Mouse (Mus musculus): ENCODE data around the gene Flad1.
A peak's percentile ranks its signal among the peaks of the same experiment; 100 is the strongest.

Gene Flad1

DNA sequence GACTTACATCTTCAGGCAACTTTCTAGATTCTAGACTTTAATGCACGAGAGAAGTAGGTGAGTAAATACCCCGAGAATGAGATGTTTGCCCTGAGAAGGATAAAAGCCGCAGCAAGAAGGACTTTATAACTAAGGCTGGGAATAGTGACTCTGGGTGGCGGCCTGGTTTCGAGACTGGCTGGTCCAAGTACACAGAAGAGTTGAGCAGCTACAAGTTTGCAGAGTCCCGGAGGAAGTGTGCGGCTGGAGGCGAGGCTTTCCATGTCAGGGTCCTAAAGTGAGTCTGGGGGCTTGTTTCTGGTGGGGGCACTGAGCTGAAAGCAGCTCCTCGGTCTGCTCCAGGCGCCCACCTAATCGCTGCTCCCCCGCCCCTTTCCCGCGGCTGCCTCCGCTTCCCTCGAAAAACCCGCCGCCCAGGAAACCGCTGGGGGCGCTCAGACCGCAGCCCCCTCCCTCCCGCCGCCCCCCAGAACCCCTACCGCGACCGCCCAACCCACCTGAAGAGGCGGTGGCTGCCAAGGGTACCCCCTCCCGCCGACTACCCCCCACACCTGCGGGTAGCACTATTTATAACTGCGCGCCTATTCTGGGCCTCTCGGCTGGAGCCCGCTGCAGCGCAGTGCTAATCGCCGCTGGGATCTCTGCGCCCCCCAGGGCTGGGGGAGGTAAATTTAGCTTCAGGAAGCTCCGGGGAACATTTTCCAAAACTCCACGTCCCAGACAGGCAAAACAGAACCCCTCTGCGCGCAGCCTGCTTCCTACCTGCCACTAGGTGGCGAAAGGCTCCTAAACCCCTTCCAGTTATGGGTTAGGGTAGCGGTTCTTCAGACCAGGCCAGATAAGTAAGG lies 15.6 kb downstream of the Flad1 start:
- DNase-seq (ENCODE audit: low spot score in 2 of 2), result peak; percentile 48 to 64

DNA sequence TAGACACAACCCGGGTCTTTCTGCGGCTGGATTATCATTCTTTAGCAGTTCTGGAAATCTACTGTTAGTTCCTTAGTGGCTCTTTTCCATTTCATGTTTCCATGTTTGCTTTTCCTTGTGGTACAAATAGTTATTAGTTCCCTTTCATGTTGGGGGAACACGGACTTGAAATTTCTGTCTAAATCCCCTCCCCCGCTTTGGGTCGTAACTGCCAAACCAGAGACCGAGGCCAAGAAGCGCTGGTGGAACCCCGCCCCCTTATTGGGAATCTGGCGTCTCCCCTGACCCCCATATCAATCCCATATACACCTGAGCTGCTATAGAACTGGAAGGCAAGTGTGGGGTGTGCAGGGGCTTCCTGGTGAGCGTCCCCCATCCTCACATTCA lies 16.3 kb downstream of the Flad1 start:
- DNase-seq (ENCODE audit: low spot score in 2 of 2), result no peak

DNA sequence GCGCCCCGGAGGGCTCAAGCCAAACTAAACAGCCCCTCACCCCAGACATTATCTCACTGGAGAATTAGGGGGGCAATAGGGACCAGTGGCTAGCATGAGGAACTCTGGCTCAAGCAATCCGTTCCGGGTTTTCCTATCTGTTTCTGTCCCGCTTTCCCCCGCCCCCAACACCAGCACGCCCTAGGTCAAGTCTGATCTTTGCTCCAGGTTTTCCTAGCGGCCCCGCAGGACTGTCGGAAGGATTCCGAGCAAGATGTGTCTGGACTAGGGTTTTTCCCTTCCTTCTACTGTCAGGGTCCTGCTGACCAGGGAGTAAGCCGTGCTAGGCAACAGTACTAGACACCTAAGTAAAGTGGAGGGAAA lies 16.8 kb downstream of the Flad1 start:
- DNase-seq (ENCODE audit: low spot score in 2 of 2), result peak in 1 of 2 experiments; percentile 55

DNA sequence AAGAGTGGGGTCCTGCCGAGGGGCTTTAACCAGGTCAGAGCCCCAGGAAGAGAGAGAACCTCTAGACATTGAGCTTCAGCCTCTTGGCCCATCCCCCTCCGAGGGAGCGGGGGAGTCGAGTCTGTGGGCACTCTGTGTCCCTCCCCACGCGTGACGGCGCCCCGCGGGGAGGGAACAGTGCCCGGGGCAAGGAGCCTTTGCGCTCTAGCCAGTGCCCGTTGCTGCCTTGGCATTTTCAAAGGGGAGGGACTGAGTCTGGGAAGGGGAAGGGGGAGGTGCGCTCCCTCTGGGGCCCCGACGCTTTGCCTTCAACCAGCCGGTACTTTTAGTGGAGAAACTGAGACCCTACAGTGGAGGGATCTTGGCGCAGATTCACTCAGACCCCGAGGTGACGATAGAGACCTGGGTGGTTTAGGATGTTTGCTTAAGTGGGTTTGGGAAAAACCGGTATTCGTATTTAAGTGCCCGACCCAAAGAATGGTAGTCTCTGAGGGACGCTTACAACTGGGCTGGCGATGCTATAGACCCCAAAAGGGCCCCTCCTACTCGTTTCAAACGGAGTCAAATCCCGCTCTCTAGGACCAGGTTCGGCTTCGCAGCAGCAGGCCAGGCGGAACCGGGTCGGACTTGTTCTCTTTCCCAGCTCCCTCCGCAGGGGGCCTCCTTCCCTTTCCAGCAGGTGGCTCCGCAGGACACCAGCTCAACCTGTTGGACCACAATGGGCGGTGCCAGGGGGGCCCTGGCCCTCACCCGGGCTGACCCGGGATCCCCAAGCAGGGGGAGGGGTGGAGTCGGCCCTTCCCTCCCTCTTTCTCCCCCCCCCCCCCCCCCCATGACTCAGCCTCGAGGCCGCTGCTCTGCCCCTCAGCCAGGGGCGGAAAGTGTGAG lies 17.4 kb downstream of the Flad1 start, which contains the start of gene Zbtb7b:
TSS of gene Zbtb7b (minus strand) at position 771 of the 888 bp plus-strand sequence.
- peak; percentile 44 to 51 for DNase-seq (ENCODE audit: low spot score in 2 of 2)

DNA sequence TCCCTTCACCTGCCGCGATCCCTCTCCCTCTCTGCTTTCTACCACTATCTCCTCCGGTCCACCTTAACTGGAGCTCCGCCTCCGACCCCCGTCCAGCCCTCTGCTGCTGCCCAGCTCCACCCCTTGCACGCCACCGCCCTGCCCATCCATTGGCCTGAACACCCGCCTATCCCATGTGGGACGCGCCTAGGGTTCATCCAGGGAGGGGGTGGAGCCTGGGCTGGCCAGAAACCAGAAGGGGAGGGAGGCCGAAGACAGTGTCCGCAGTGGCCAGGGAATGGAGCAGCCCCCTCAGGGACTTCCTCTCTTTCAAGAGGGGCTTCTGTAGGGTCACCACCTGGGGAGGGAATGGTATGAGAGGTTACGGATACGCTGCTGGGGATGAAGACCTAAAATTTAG lies 18.1 kb downstream of the Flad1 start:
- DNase-seq (ENCODE audit: low spot score in 2 of 2), result peak; percentile 94 to 95

DNA sequence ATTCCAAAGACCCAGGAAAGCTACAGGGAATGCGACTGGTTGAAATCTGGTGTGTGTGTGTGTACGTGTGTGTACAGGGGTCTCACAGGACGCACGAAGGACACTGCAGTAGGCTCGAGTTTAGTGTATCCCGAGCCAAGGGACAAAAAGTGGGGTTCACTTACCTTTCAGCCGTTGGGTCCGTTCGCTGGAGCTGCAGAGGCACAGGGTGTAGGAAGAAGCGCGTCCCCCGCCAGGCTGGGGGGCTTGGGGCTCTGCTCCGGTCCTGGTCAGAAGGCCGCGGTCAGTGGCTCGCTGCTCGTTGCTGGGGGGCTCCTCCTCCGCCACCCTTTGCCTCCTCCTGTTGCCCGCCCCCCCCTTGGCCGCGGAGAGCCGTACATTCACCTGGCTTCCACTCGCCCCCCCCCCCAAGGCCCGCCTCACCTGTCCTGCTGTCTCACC lies 18.8 kb downstream of the Flad1 start:
- DNase-seq (ENCODE audit: low spot score in 2 of 2), result no peak

DNA sequence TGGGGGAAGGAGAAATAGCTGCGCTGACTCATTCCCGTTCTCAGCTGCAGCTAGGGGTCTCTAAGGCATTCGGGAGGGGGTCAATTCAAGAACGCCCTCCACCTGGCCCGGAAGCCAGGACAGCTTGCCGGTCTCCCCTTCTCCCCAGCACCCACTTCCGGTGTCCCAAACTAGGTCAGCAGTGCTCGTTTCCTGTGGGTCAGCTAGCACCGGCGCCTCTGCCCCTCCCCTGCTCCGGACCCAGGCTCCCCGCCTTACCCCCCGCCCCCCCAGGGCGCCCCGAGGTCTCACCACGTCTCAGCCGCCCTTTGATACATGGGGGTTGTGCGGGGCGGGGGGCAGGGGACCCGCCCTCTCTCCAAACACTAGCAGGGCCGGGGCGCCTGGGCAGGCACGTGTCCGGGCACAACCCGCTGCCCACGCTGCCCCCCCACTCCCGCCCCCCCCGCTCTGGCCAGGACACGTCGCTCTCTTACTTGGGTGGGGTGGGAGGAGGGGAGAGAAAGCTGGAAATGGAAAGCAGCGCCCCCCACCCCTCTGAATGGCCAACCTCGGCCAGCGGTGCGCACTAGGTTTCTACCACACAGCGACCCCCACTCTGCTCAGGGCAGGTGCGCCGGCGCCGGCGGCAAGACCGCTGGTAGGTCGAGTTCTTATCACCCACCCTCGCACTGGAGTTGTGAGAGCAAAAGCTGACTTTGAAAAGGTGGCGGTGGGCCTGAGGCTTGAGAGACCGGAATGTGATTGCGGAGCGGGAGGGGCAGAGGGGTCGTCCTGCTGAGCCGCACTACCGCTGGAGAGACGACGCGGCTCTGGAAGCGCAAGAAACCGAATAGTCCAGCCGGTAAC lies 19.8 kb downstream of the Flad1 start:
- DNase-seq (ENCODE audit: low spot score in 2 of 2), result peak in 1 of 2 experiments; percentile 34

DNA sequence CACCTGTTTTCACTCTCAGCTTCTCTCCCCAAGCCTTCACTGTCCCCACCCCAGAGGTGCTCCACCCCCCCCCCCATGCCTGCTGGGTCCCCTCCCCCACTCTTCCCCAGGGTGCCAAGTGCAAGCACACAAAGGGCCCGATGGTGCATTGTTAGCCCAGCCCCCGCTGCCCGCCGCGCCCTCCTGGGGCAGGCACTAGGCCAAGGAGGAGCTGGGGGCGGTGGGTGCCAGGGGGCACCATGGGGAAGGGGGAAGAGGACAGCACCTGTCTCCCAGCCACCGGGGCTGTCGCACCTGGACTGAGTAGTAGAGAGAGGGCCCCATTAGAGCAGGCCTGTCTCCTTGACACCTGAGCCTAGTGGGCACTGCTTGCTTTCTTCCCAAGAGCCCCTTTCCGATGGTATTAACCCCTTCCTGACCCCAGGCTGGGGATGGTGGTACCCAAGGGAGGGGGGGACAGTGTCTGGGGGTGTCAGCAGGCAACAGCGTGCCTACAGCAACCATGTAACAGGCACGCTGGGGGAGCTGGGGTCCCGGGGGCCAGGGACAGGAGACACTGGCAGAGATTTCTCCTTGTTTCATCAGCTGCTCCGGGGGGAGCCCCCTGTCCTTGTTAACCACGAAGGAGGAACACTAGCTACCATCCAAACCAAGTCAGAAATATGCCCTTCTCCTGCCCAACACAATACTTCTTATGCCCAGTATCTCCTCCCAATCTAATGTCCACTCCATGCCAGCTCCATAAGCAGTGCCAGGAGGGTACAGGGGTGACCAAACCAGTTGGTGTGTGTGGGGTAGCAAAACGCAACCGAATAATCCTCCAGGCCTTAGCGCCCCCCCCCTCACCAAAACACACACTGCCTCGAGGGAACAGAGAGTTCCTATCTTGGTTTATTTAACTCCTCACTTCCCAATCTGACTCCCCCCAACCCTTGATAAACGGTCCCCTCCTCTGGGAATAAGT lies 20.7 kb downstream of the Flad1 start:
- DNase-seq (ENCODE audit: low spot score in 2 of 2), result no peak

DNA sequence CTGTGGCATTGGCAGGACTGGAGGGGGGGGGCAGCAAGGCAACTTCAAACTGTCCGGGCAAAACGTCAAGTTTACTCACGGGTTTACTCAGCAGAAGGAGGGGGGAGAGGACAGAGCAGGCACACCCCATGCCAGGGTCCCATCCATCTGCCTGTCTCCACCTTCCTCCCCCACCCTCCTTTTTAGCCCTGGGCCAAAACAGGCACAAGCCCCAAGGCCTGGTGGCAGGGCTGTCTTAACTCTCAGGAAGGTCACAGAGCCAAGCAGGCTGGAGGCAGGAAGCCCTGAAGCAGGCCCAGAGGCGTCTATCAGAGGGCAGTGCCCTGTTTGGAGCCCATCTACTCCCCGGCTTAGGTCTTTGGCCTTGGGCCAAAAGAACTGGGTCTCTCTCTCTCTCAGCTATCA lies 21.6 kb downstream of the Flad1 start:
- no peak for DNase-seq (ENCODE audit: low spot score in 2 of 2)

DNA sequence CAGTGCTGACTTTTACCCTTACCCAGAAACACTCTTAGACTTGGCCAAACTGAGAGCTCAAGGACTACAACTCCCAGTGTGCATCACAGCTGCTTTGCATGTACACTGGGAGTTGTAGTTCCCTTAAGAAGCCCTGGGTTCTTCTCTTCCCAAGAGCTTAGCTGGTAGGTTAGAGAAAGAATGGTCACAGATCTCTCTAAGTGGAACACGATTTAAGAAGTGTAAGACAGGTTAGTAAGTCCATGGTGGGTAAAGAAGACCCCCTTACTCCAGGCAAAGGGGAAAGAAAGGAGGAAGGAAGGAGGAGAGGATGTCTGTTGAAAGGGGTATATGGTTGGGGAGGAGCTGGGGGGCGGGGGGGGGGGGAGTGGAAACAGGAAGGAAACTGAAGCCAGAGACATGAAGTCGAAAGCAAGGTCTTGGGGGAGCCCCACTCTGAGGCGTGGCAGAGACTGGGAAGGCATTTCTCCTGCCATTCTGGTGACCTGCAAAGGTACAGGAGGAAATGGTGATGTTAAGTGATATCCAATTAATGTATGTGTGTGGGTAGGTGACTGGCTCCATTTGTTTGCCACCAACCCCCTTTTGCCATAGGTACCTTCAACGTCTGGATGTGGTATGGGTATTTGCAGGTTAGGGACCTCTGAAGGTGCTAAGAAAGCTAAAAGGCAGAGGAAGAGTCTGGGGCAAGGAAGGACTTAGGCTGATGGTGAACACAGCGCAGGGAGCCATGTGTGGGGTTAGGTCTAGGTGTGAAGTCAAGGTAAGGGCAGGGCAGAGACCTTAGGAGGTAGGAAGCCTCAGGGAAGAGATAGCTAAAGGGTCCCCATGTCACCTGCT lies 22.5 kb downstream of the Flad1 start:
- DNase-seq (ENCODE audit: low spot score in 2 of 2), result peak in 1 of 2 experiments; percentile 34

DNA sequence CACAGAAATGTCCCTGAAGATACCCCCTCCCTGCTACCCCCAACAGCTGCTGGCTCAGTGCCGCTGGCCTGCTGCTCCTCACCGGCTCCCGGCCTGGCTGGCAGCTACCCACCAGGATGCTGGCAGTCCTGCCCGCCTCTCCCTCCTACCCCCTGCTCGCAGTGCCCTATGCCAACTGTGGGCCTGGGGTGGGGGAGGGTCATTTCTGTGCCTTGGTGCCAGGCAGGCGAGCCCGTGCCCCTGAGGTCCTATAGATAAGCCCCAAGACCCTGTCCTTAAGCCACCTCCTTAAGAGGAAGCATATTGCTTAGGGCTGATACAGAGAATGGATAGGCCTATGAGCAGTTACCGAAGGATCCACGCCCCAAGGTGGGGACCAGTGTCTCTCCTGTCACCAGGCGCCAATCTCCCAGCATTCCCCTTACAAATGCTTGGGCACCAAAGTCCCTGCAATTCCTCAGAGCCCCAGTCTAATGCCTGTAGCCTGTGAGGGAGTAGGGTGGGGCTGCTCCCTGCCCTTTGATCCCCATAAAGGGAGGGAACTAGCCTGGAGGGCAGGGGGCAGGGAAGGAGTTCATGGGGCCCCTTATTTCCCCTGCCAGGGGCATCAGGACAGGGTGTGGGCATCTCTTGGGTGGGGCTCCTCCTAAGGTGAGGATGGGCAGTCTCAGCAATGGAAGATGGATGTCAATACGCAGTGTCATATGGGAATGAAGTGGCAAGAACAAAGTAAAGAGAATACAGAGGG lies 23.4 kb downstream of the Flad1 start:
- DNase-seq (ENCODE audit: low spot score in 2 of 2), result peak in 1 of 2 experiments; percentile 33

DNA sequence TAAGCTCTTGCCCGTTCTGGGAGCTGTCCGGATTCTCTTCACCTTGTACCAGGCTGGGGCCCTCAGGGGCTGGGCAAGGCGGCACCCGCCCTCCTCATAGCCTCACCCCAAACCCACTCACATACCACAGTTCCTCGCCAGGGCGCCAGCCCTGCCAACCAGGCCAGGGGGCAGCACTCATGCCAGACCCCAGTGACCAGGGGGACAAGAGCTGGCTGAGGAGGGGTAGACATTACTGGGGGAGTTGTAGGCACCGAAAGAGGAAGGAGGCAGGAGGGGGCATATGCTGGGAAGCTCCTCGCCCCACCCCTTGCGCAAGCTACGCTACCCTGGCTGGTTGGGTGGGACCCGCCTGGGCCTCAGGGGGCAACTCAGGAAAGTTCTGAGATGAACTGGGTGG lies 24.0 kb downstream of the Flad1 start:
- DNase-seq (ENCODE audit: low spot score in 2 of 2), result no peak

DNA sequence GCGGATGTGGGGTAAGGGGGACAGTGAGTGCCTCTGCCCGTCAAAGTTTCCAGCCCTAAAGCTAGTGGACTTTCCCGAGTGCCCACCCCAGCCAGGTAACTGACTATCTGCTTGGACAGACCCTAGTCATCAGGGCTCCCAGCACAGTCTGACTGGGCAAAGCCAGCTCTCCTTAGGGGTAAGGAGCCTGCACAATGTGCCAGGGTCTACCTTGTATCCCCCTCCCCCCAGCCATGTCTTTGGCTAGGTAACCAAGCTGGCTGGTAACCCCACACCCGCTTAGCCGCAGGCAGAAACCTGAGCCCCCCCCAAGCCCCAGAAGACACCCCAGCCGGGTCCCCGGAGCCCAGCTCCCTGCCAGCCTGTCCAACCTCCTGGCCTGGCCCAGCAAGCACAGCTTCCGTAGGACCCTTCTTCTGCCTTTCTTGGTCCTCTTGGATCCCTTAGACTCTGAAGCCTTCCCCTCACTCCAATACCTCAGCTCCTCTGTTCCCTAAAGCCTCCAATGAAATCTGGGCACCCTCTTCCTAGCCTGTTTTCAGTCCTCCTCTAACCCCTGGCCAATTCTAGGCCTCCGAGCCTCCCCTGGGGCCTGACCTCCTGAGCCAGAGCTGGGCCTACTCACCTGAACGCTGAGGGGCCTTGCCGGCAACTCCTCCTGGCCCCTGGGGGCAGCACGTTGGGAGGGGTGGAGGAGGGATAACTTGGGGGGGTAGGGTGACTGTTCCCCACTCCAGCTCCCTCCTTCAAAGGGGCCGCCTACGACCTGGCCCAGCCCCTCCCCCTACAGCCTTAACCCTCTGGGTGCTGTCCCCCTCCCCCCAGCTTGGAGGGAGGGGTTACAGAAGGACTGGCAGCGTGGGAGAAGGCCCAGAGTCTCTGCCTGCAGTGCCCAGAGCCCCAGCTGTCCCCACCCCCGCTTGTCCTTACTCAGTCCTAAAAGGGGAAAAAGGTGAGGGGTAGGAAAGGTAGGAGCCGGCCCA lies 24.9 kb downstream of the Flad1 start:
- DNase-seq (ENCODE audit: low spot score in 2 of 2), result no peak

DNA sequence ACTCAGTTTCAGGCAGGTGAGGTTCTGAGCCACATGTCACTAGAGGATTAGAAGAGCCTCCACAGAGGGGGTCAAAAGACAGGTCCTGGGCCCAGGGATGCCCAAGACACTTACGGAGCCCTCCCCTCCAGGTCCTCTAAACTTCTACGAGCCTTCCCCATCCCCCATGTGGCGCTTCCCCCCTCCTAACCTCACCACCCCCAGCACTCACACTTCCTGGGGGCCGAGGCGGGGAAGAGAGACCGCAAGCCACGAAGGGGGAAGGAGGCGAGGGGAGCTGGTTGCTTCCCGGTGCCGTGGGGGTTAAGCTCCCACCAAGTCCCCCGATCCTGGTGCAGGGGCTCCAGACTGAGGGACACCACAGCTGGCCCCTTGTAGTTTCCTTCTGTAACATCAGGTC lies 26.2 kb downstream of the Flad1 start:
- no peak for DNase-seq (ENCODE audit: low spot score in 2 of 2)

DNA sequence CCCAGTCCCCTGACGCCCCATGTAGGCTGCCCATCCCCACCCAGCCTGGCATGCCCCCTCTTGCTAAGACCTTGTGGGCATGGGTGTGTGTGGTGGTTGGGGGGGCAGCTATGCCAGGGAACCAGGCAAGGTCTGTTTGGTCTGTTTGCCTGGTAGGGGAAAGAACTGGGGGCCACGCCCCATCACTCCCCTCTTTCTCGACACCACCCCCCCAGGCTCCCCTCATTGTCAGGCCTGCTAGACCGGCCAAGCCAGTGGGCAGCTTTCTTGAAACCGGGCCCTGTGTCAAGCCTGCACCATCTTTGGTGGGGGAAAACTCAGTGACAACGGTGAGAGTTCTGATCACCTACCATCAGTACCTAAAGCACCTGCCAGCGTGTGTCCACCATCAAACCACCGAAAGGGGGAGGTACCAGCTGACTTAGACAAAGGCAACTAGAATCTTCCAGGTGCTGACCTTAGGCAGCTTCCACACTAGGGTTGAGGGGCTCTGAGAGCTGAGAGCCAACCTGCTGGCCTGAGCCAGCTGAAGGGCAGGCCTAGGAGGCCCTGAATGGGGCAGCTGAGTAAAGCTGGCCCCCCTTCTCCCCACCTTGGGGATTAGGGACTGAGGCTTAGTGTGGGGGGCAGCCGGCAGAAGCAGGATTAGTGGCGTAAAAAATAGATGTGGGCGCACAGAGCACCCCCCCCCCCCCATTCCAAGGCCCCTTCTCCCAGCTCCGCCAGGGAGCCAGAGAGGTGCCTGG lies 27.2 kb downstream of the Flad1 start:
- no peak for DNase-seq (ENCODE audit: low spot score in 2 of 2)

DNA sequence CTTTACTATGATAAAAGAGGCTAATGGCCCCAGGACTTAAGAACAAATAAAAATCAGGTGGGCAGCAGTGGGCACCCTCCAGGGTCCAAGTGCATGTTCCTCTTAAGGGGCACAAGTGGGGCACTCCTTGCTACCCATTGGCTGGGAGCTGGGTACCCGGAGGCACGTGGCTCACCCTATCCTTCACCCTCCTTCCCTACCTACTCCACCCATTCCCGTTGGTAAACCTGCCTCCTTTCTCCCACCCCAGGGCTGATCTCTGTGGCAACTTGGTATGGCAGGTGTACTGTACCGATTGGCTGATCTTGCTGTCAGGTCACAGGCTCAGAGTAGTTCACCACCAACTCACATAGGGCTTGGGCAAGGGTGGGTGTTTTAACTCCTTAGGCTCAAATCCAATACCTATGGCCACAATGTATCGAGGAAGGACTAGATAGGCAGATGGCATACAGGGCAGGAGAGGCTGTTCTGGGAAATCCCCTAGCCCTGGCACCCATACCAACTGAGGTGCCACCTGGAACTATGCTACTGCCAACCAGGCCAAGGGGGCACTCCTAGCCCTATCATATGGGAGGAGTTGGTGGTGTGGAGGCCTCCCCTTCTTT lies 27.9 kb downstream of the Flad1 start:
- no peak for DNase-seq (ENCODE audit: low spot score in 2 of 2)

DNA sequence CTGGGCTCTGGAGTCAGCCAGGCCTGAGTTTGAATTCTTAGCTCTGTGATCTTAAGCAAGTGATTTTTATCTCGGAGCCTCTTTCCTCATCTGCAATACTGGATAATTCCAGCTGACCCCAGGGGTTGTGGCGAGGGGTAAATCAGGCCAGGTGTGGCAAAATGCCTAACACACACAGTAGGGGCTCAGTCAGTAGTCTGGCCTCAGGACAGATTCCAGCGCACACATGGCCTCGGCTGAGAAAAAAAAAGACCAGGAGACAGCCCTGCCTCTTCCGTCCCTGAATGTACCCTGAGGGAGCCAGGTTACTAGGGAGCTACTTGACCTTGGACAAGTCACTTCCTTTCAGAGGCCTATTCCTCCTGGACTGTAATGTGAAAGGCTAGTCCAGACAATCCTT lies 28.7 kb downstream of the Flad1 start:
- DNase-seq (ENCODE audit: low spot score in 2 of 2), result no peak

Data from right cerebral cortex, adult 2 months (tissue).